ENCODE assay signal across 8 mouse cellular contexts in the genomic region with DNA sequence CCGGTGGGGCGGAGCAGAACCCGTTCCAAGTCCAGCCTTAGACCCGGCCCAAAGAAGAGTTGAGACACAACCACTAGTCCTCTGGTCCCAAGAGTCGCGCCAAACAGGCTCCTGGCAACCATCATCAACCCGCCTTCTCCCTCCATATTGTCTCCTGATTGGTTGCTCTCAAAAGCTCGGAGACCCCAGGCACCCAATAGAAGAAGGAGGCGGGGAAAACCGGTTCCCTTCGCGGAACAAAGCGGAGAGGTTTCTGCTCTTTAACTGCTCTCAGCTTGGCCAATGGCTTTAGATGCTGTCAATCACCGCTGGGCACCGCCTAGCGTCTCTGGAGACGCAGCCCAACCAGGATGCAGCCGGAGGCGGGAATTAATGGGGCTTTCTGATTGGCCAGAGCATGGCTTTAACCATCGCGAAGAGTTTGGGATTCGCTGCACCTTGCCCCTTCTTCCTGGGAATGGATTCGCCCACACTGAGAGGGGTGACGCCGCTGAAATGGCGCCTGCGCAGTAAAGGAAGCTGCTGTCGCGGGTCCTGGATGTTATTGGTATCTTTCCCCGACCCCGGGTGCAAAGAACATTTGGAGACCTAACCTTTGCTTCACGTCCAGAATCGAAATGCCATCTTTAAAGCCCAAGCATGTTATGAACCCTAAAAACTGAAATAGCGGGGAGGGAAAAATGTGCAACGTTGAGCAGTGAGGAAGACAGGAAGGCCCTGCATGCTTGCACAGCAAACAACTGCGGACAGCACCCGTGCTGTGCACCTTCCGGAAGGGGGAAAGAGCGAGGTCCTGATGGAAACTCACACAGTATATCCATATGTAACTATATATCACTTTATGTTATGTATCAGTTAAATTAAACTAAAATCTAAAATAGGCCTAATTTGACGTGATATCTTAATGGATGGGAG. TPM values are rescaled to one million over a fixed set of nuclear protein-coding genes. Genes with fewer than 3 reads are reported as not detected.
DNase-seq lines count a peak whose midpoint lies in the region; ATAC-seq lines count a peak whose summit lies in the region.

TSS of gene Ift27 (minus strand) at position 136 of the 915 bp plus-strand sequence.

- H3K9me3 ChIP-seq in hindbrain, embryonic 15.5 days: no peaks in the 10 kb centered on the region

- no peaks in the 10 kb centered on the region for H3K27me3 ChIP-seq in hindbrain, embryonic 15.5 days

- peak within 1 kb of the TSS; percentile 65 for H3K9ac ChIP-seq in hindbrain, embryonic 15.5 days

- 1% methylated on average over 40 of the region's 40 CpGs for WGBS in hindbrain, embryonic 15.5 days

- peak within 1 kb of the TSS; percentile 93 for H3K4me2 ChIP-seq in hindbrain, embryonic 15.5 days

- H3K4me1 ChIP-seq in hindbrain, embryonic 15.5 days (replicated peaks): peaks cover 50% of the 10 kb centered on the region

- H3K36me3 ChIP-seq in hindbrain, embryonic 15.5 days: no peaks in the 10 kb centered on the region

- H3K27ac ChIP-seq in hindbrain, embryonic 15.5 days (replicated peaks): peak within 1 kb of the TSS; percentile 89

- DNase-seq in T-cell, adult 2 months (ENCODE audit: low spot score): peak; percentile 99
- DNase-seq in cerebellum, postnatal 36 days: peak; percentile 96
- DNase-seq in frontal cortex, postnatal 36 days (ENCODE audit: low spot score in 2 of 2): peak; percentile 98 to 99
- DNase-seq in left cerebral cortex, adult 11 months (ENCODE audit: low spot score): peak; percentile 99
- DNase-seq in lung, postnatal 4 days: peak; percentile 98 to 99
- DNase-seq in retina, postnatal 7 days (ENCODE audit: low read depth, low spot score): peak; percentile 99
- DNase-seq in urinary bladder, adult 2 months (ENCODE audit: low spot score): peak; percentile 73

- ATAC-seq in hindbrain, embryonic 15.5 days (ENCODE audit: low FRiP score, low read depth): peak; percentile 97

- H3K4me3 ChIP-seq in hindbrain, embryonic 15.5 days: peak within 1 kb of the TSS; percentile 73

RNA-seq across cellular contexts. Expression of gene Ift27, which starts in this region (rescaled TPM):
- polyA plus RNA-seq in hindbrain, embryonic 15.5 days (2015; fragmentation: Nextera tagmentation; extraction: Ambion mirVana): 102 and 109 TPM in 2 replicates
- polyA plus RNA-seq in urinary bladder, adult 2 months (2012; rRNA removed): 32.3 and 33.5 TPM in 2 replicates

Comparison
In these comparisons a context has a peak if more than half of its experiments do, and no peak if none do; other contexts are left out.
1. Peak in every context shown above with its lines: DNase-seq, ATAC-seq, H3K4me3 ChIP-seq and H3K27ac ChIP-seq.